Mouse (Mus musculus) E14TG2a.4 (cell line): ENCODE results near the gene Srgap1.

Experiments
- H3K27me3 ChIP-seq: 2 replicates; pipeline ENCODE4 v1.6.1; 2014; ENCODE audit warnings: low read length, control low read depth; ENCODE audit not compliant: insufficient read depth
- H3K36me3 ChIP-seq: 2 replicates; pipeline ENCODE4 v1.6.1; 2014; ENCODE audit warnings: low read length, control low read depth; ENCODE audit not compliant: insufficient read depth
- H3K4me1 ChIP-seq: replicated peaks from 2 replicates; pipeline ENCODE4 v1.6.1; 2014; ENCODE audit warnings: low read depth, low read length, control low read depth
- H3K4me3 ChIP-seq: replicated peaks from 2 replicates; pipeline ENCODE4 v1.5.1; 2014; ENCODE audit warnings: mild to moderate bottlenecking, low read length
- H3K9me3 ChIP-seq: 2 replicates; pipeline ENCODE4 v1.6.1; 2014; ENCODE audit warnings: low read length, control low read depth
- CTCF ChIP-seq: conservative IDR thresholded peaks from 2 replicates; pipeline ENCODE4 v1.5.1; 2014; ENCODE audit warnings: low read length
- NANOG ChIP-seq: IDR thresholded peaks from 2 replicates; pipeline ENCODE4 v1.6.1; 2014; ENCODE audit warnings: borderline replicate concordance, low read length, mixed read lengths
- POU5F1 ChIP-seq: IDR thresholded peaks from 2 replicates; pipeline ENCODE4 v1.6.1; 2014; ENCODE audit warnings: low read length, borderline replicate concordance

The Srgap1 gene

DNA sequence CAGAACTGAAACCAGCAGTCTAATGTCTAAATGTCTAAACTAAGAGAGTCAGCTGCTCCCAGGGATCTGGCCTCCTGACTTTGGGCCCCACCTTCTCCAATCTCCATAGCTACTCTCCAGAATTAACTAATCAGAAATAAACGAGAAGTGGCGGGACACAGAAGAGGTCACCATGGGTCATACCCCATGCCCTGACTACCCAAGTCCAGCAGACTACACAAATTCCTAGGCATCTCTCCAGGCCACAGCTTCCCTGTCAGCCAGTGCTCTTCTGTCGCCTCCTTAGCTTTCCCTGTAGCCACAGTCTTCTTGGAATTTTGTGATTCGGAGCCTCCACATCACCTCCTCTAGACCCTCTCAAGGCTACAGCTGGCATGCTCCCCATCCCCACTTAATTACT, 51.7 kb downstream of the Srgap1 start:
- Histone ChIP-seq H3K27me3 (no peaks in the 10 kb centered on the region), H3K4me3 (no peak overlapping the region), H3K4me1 (peaks cover 8% of the 10 kb centered on the region; the same call in 1 of the 2 replicates), H3K36me3 (no peaks in the 10 kb centered on the region), H3K9me3 (no peaks in the 10 kb centered on the region)
- no peak for TF ChIP-seq CTCF

DNA sequence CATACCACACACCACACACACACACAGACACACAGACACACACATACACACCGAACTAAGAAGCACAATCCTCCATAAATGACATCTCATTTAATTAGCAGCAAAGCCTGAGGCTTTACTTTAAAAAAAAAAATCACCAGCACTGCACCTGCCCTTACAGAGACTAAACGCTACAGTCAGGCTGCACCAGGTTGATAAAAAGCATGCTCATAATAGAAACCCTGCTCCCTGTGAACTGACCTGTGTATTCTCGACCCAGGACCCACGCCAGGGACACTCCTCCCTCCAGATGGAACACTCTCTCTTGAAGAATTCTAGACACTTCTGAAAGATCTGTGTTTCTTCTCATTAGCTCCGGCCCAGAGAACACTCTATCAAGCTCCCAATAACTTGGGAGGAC, 52.5 kb downstream of the Srgap1 start:
- TF ChIP-seq CTCF, result no peak
- no peak for TF ChIP-seq POU5F1
- TF ChIP-seq NANOG, result no peak

DNA sequence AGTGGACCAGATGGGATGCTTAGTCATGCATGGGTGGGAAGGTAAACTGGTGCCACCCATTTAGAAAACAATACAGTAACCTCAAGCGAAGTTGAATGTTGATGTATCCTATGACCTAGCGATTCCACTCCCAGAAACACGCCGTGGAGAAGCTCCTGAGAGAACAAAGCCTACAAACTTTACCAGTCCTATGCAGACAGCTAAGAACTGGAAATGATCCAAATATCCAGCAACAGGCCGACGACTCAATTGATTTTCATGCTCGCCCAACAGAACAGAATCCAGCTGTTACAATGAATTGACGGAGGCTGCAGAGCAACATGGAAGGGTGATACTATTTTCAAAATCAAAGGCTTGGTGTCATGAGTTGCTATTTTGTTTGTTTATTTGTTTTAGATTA, 54.5 kb downstream of the Srgap1 start:
- H3K27me3 ChIP-seq, result no peaks in the 10 kb centered on the region
- peaks cover 8% of the 10 kb centered on the region; the same call in 1 of the 2 replicates for H3K4me1 ChIP-seq
- H3K4me3 ChIP-seq, result no peak overlapping the region
- no peaks in the 10 kb centered on the region for H3K36me3 ChIP-seq
- no peaks in the 10 kb centered on the region for H3K9me3 ChIP-seq
- TF ChIP-seq POU5F1 (no peak), NANOG (no peak), CTCF (no peak)

More for the DNA sequence above, 52.5 kb downstream of the Srgap1 start:
- no peak overlapping the region for H3K4me3 ChIP-seq
- H3K36me3 ChIP-seq, result no peaks in the 10 kb centered on the region
- H3K4me1 ChIP-seq, result peaks cover 8% of the 10 kb centered on the region; the same call in 1 of the 2 replicates
- H3K9me3 ChIP-seq, result no peaks in the 10 kb centered on the region
- no peaks in the 10 kb centered on the region for H3K27me3 ChIP-seq

DNA sequence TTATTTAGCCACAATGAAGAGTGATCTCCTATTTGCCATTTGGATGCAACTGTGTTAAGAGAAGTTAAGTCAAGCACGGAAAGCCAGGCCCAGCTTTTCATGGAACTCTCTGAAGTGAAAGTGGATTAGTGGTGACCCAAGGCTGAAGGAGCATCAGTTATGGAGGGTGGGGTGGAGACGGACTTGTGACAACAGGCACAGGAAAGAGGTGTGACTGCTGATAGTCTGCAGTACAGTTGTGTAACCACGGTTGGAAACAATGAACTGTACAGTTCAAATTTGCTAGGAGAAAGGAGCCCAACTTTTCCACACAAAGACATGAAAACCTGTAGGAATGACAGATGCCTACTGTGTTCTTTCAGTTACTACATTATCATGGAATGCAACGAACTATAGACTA, 60.1 kb downstream of the Srgap1 start:
- no peaks in the 10 kb centered on the region for H3K27me3 ChIP-seq
- H3K4me3 ChIP-seq, result no peak overlapping the region
- H3K36me3 ChIP-seq, result no peaks in the 10 kb centered on the region
- no peaks in the 10 kb centered on the region for H3K9me3 ChIP-seq
- peaks cover 16% of the 10 kb centered on the region for H3K4me1 ChIP-seq
- no peak for TF ChIP-seq CTCF
- TF ChIP-seq NANOG, result no peak
- TF ChIP-seq POU5F1, result no peak

DNA sequence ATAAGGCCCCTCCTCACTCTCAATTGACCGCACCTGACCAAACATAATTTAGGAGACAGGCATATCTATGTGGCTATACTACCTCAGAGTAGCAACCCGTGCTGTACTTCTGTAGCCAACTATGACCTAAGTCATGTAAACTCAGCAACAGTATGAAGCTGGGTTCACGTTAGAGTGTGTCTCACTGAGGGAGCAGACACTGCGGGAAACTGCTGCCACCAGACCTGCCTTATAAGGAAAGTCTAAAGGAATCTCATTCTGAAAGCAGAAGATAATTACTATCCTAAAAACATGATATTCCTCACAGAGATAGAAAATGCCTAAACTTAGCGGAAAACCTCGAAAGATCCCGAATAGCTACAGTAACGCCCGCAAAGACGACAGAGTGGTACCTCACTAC, 62.2 kb downstream of the Srgap1 start:
- H3K27me3 ChIP-seq, result no peaks in the 10 kb centered on the region

DNA sequence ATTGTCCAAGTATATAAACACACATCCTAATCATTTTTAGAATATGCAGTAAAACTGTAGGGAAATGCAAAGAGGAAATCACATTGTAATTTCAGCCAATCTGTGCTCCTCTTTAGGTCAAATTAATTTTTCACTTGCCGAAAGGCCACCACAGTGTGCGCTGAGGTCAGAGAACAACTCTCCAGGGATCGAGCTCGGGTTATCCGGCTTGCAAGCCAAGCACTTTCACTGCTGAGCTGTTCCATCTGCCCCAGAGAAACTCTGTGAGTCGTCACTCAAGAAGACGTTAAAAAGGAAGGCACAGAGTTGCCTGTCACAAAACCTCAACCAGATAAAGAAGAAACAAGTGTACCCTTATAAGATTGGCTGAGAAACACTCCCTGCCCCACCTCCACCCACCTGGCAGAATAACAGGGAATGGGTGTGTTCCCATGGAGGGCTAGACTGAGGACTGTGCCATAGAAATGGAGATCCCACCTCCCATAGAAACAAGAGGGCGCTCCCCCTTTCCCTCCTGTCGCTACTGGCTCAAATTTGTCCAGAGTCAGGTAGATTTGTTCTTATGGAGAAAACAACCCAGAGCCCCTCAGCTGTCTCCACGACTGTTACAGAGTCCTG, 63.0 kb downstream of the Srgap1 start:
- peak overlapping the region; percentile 4; the same call in 1 of the 2 replicates for H3K4me3 ChIP-seq
- no peaks in the 10 kb centered on the region for H3K27me3 ChIP-seq
- TF ChIP-seq POU5F1 (no peak), NANOG (no peak), CTCF (no peak)
- H3K9me3 ChIP-seq, result no peaks in the 10 kb centered on the region
- peaks cover 16% of the 10 kb centered on the region for H3K4me1 ChIP-seq
- no peaks in the 10 kb centered on the region for H3K36me3 ChIP-seq

More for the DNA sequence above, 62.2 kb downstream of the Srgap1 start:
- TF ChIP-seq POU5F1, result no peak
- TF ChIP-seq CTCF, result no peak
- TF ChIP-seq NANOG, result no peak
- Histone ChIP-seq H3K4me3 (no peak overlapping the region), H3K36me3 (no peaks in the 10 kb centered on the region), H3K9me3 (no peaks in the 10 kb centered on the region), H3K4me1 (peaks cover 16% of the 10 kb centered on the region)

DNA sequence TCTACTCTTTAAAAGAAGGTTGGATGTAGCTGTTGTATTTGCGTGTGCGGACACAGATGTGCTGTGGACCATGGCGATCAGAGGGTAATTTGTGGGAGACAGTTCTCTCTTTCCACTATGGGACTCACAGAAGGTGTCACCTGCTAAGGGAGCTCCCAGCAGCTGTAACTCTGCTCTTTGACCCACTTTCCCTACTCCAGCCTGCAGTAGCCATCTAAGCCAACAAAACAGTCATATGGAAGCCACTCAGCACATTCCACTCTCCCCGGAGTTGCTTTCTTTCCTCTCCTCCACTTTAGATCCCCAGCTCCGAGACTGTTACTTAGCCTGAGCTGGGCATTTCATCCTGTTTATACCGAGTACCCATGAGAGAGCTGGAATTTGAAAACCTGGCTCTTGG, 71.8 kb downstream of the Srgap1 start:
- no peaks in the 10 kb centered on the region for H3K4me1 ChIP-seq
- no peak for TF ChIP-seq CTCF
- H3K27me3 ChIP-seq, result no peaks in the 10 kb centered on the region
- H3K36me3 ChIP-seq, result no peaks in the 10 kb centered on the region
- no peak overlapping the region for H3K4me3 ChIP-seq
- H3K9me3 ChIP-seq, result no peaks in the 10 kb centered on the region

DNA sequence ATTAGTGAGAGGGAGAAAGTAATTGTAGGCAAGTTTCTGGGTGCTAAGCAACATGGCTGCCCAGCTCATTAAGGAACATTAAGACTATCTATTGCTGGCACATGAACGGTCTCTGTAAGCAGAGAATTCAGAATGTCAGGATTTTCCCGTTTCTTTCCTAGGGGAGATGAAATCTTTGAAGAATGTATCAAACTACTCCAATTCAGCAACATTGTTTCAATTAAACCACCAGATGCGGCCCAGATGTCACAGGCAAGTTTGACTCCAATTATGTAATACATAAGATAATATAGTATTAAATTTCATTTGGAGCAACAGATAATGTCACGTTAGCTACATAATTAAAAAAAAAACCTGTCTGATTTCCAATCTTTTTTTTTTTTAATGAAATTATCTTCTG, 72.5 kb downstream of the Srgap1 start:
- no peaks in the 10 kb centered on the region for H3K4me1 ChIP-seq
- no peaks in the 10 kb centered on the region for H3K27me3 ChIP-seq
- no peak for TF ChIP-seq CTCF
- no peak for TF ChIP-seq NANOG
- no peak for TF ChIP-seq POU5F1
- H3K4me3 ChIP-seq, result no peak overlapping the region
- no peaks in the 10 kb centered on the region for H3K36me3 ChIP-seq
- no peaks in the 10 kb centered on the region for H3K9me3 ChIP-seq

DNA sequence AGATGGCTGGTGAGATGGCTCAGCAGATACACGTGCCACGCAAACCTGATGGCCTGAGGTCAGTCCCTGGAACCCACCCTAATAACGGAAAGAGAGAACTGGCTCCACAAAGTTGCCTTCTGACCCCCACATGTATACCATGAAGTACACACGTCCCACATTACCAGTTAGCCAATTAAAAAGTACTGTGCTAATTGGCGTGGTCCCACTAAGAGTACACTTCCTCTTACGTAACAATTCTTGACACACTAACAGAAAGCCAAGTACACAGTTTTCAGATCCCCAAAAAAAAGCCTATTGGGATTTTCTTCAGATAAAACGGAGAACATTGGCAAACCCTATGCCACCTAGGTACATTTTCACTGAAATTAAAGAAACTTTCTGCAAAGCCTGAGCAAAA, 73.8 kb downstream of the Srgap1 start:
- TF ChIP-seq NANOG, result no peak
- TF ChIP-seq CTCF, result no peak
- TF ChIP-seq POU5F1, result no peak
- Histone ChIP-seq H3K36me3 (no peaks in the 10 kb centered on the region), H3K9me3 (no peaks in the 10 kb centered on the region), H3K27me3 (no peaks in the 10 kb centered on the region), H3K4me1 (no peaks in the 10 kb centered on the region), H3K4me3 (no peak overlapping the region)
